Mouse (Mus musculus): Measurements from ENCODE around the gene Gm10638. TPM values are rescaled to one million over a fixed set of nuclear protein-coding genes. Genes with fewer than 3 reads are reported as not detected.

The Gm10638 gene
- polyA plus RNA-seq, 1 experiment from 2014 or later: 4.9 TPM

- no peak overlapping the region for H3K27ac ChIP-seq (ENCODE audit: poor library complexity, severe bottlenecking)
- no peak overlapping the region for H3K4me3 ChIP-seq
- H3K4me2 ChIP-seq: no peak overlapping the region
- ATAC-seq (ENCODE audit: insufficient number of reproducible peaks, low FRiP score): no peak
- H3K9me3 ChIP-seq (replicated peaks): no peaks in the 10 kb centered on the region
- H3K36me3 ChIP-seq: no peaks in the 10 kb centered on the region
- H3K27me3 ChIP-seq (replicated peaks): no peaks in the 10 kb centered on the region
- WGBS: 79% methylated on average over 1 of the region's 1 CpGs
- H3K9ac ChIP-seq: no peak overlapping the region
- peaks cover 18% of the 10 kb centered on the region for H3K4me1 ChIP-seq (replicated peaks)
Observed at GRCm38 (mm10) chr8:86789576-86789975, 44.1 kb downstream of the Gm10638 start.

- WGBS: 80% methylated on average over 6 of the region's 6 CpGs
- no peak for ATAC-seq (ENCODE audit: insufficient number of reproducible peaks, low FRiP score)
- H3K4me3 ChIP-seq: no peak overlapping the region
- no peak overlapping the region for H3K27ac ChIP-seq (ENCODE audit: poor library complexity, severe bottlenecking)
- no peaks in the 10 kb centered on the region for H3K27me3 ChIP-seq (replicated peaks)
- peaks cover 17% of the 10 kb centered on the region for H3K4me1 ChIP-seq (replicated peaks)
- H3K4me2 ChIP-seq: no peak overlapping the region
- H3K36me3 ChIP-seq: no peaks in the 10 kb centered on the region
- H3K9me3 ChIP-seq (replicated peaks): no peaks in the 10 kb centered on the region
- no peak overlapping the region for H3K9ac ChIP-seq
Observed at GRCm38 (mm10) chr8:86791542-86791941, 46.0 kb downstream of the Gm10638 start.

GRCm38 (mm10) chr8:86794716-86795115 is 49.2 kb downstream of the Gm10638 start:
- H3K4me3 ChIP-seq: no peak overlapping the region
- H3K4me1 ChIP-seq (replicated peaks): 0 out of 2 replicates have a peak, but pooled peaks cover 4% of the 10 kb centered on the region
- no peak overlapping the region for H3K4me2 ChIP-seq
- H3K27ac ChIP-seq (ENCODE audit: poor library complexity, severe bottlenecking): no peak overlapping the region
- WGBS: 33% methylated on average over 6 of the region's 6 CpGs
- H3K36me3 ChIP-seq: no peaks in the 10 kb centered on the region
- H3K27me3 ChIP-seq (replicated peaks): no peaks in the 10 kb centered on the region
- no peaks in the 10 kb centered on the region for H3K9me3 ChIP-seq (replicated peaks)
- no peak for ATAC-seq (ENCODE audit: insufficient number of reproducible peaks, low FRiP score)
- no peak overlapping the region for H3K9ac ChIP-seq

Other genes with a start within 250 kb of the Gm10638 start
- not detected in 2 replicates for gene Abcc12, start 165.0 kb upstream of the Gm10638 start, polyA plus RNA-seq (2016; fragmentation: Nextera tagmentation; extraction: Ambion mirVana)
- 69.9 and 78.1 TPM in 2 replicates for gene Lonp2, start 121.7 kb upstream of the Gm10638 start, polyA plus RNA-seq (2016; fragmentation: Nextera tagmentation; extraction: Ambion mirVana)
- gene Siah1a, start 235 bp downstream of the Gm10638 start, polyA plus RNA-seq (2016; fragmentation: Nextera tagmentation; extraction: Ambion mirVana): 38.3 and 40.0 TPM in 2 replicates
- gene N4bp1, start 139.6 kb downstream of the Gm10638 start, polyA plus RNA-seq (2016; fragmentation: Nextera tagmentation; extraction: Ambion mirVana): 8.5 and 9.7 TPM in 2 replicates

All from heart, embryonic 12.5 days (tissue).